In the genomic region with DNA sequence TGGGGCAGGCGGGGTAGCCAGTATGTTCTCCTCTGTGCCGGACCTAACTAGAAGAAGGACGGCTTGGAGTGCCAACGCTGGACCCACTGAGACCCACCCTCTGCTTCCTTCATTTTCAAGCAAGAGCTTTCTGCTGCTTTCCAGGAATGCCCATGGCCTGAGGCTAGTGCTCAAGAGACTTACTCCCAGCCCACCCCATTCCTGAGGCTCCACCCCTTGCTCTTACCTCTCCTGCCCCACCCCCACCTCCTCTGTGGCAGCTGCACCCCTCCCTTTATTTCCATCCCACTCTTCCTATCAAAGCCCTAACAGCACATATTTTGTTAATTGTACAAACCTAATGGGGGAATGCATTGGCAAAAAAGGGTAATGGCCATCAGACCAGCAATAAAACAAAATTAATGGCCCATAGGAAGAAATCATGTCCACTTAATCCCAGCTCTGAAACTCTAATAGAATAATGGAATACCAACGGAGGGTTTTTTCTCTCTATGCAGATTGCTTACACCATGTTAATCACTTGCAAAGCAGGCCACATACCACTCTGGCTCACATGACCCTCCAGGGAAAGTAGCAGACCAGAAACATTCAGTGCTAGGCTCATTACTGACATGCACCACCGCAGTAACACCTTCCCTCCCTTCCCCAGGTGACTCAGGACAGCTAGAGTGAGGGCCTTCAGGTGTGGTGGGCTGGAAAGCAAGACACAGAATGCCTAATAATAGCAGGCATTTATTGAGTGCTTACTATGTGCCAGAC, we compare ENCODE assay signal across 10 mouse cellular contexts. TPM values are rescaled to one million over a fixed set of nuclear protein-coding genes. Genes with fewer than 3 reads are reported as not detected.
DNase-seq lines count a peak whose midpoint lies in the region; ATAC-seq and TF ChIP-seq lines count a peak whose summit lies in the region.
"Had no signal": no experiment of that assay in that cellular context is flagged by ENCODE, and none has a peak within 500 bp of the region (broad histone marks: within the 10 kb centered on the region; RNA-seq: fewer than 3 reads in every experiment).

No protein-coding gene starts in this region.

- H3K4me3 ChIP-seq in E14TG2a.4 (replicated peaks; ENCODE audit: low read length), result peak overlapping the region; percentile 35
- H3K4me3 ChIP-seq in hindbrain, embryonic 13.5 days, result no peak overlapping the region
- H3K4me3 ChIP-seq: myocyte had no signal

- peaks cover 6% of the 10 kb centered on the region; the same call in 1 of the 2 replicates for H3K27me3 ChIP-seq in E14TG2a.4 (ENCODE audit: insufficient read depth, low read length)
- no peaks in the 10 kb centered on the region for H3K27me3 ChIP-seq in hindbrain, embryonic 13.5 days

- no peaks in the 10 kb centered on the region for H3K36me3 ChIP-seq in E14TG2a.4 (ENCODE audit: insufficient read depth, low read length)
- H3K36me3 ChIP-seq in hindbrain, embryonic 13.5 days, result no peaks in the 10 kb centered on the region

- H3K4me1 ChIP-seq in E14TG2a.4 (replicated peaks; ENCODE audit: low read depth, low read length), result peaks cover 50% of the 10 kb centered on the region
- peaks cover 44% of the 10 kb centered on the region for H3K4me1 ChIP-seq in hindbrain, embryonic 13.5 days (replicated peaks)

- H3K9ac ChIP-seq in hindbrain, embryonic 13.5 days, result no peak overlapping the region

- peak; percentile 46 for DNase-seq in WW6 (ENCODE audit: low read depth, low spot score)
- DNase-seq in kidney, postnatal 25 days, result peak; percentile 38 to 60
- DNase-seq in left cerebral cortex, adult 11 months (ENCODE audit: low spot score), result no peak
- DNase-seq in heart, adult 8-10 months (ENCODE audit: low spot score), result no peak
- no peak for DNase-seq in gastrocnemius, postnatal 14 days
- no peak for DNase-seq in right cerebral cortex, postnatal 25 days

- H3K9me3 ChIP-seq in E14TG2a.4 (ENCODE audit: low read length), result no peaks in the 10 kb centered on the region
- H3K9me3 ChIP-seq in hindbrain, embryonic 13.5 days, result no peaks in the 10 kb centered on the region

- no peak overlapping the region for H3K4me2 ChIP-seq in hindbrain, embryonic 13.5 days

- no peak for ATAC-seq in hindbrain, embryonic 13.5 days (ENCODE audit: low FRiP score)
- ATAC-seq: CD4-positive, CD25-positive, alpha-beta regulatory T cell, adult 4 months had no signal

- no peak for TF ChIP-seq CTCF in E14TG2a.4 (conservative IDR thresholded peaks at IDR 0.05; ENCODE audit: low read length)

- intact Hi-C loops in gastrocnemius, postnatal 14 days (cut with DNase I; ENCODE audit: low total_unique reads), result no loop called here

- peak overlapping the region; percentile 31 for H3K27ac ChIP-seq in hindbrain, embryonic 13.5 days

- 38% methylated on average over 6 of the region's 6 CpGs for WGBS in hindbrain, embryonic 13.5 days

RNA-seq across cellular contexts. Expression of gene Pknox2, which starts 57.1 kb away (rescaled TPM):
- 39.5 and 44.7 TPM in 2 replicates for polyA plus RNA-seq in hindbrain, embryonic 13.5 days (2015; fragmentation: Nextera tagmentation; extraction: Ambion mirVana)
- 1 to 10 TPM; 8.3 to 10.0 (median 9.8) TPM for total RNA-seq in heart, adult 8-10 months (2022)
- total RNA-seq in gastrocnemius, postnatal 14 days (2021), result 10 to 100 TPM; 27.6 to 31.4 TPM
- polyA plus RNA-seq: CD4-positive, CD25-positive, alpha-beta regulatory T cell, adult 4 months had no signal

Comparison
In these comparisons a context has a peak if more than half of its experiments do, and no peak if none do; other contexts are left out.
1. DNase-seq: peak in WW6 (single experiment) and kidney, postnatal 25 days (2 of 2); none in left cerebral cortex, adult 11 months (single experiment), heart, adult 8-10 months (single experiment), gastrocnemius, postnatal 14 days (single experiment) and right cerebral cortex, postnatal 25 days (single experiment).